Mouse (Mus musculus) midbrain, embryonic 16.5 days (tissue): ENCODE measurements around the gene Gm45808. TPM values are rescaled to one million over a fixed set of nuclear protein-coding genes. Genes with fewer than 3 reads are reported as not detected.
A peak's percentile ranks its signal among the peaks of the same experiment; 100 is the strongest.

Experiments used
- ATAC-seq: fragments of 200-750 bp; cut with Nextera tagmentation; 2 replicates; pipeline ENCODE4 v1.8.0; 2017; ENCODE audit warnings: moderate TSS enrichment
- H3K27ac ChIP-seq: fragments of 300-500 bp; sonication (generic); 2 replicates; pipeline ENCODE4 v1.5.1; 2014; ENCODE audit warnings: mild to moderate bottlenecking, low read length, mixed read lengths
- H3K27me3 ChIP-seq: fragments of 300-500 bp; sonication (generic); 2 replicates; pipeline ENCODE4 v1.6.1; 2014; ENCODE audit warnings: low read depth, low read length, mixed read lengths; ENCODE audit not compliant: control insufficient read depth, insufficient read depth
- H3K36me3 ChIP-seq: fragments of 300-500 bp; sonication (generic); 2 replicates; pipeline ENCODE4 v1.6.1; 2014; ENCODE audit warnings: mild to moderate bottlenecking, low read length, moderate library complexity, mixed read lengths; ENCODE audit not compliant: control insufficient read depth, insufficient read depth
- H3K4me1 ChIP-seq: fragments of 300-500 bp; sonication (generic); 2 replicates; pipeline ENCODE4 v1.6.1; 2014; ENCODE audit warnings: mild to moderate bottlenecking, low read length, mixed read lengths; ENCODE audit not compliant: control insufficient read depth, insufficient read depth
- H3K4me2 ChIP-seq: fragments of 300-500 bp; sonication (generic); 2 replicates; pipeline ENCODE4 v1.6.1; 2014; ENCODE audit warnings: mild to moderate bottlenecking, low read length, mixed read lengths
- H3K4me3 ChIP-seq: fragments of 300-500 bp; sonication (generic); 2 replicates; pipeline ENCODE4 v1.5.1; 2014; ENCODE audit warnings: low read depth, mild to moderate bottlenecking, low read length, moderate library complexity, mixed read lengths
- H3K9ac ChIP-seq: fragments of 300-500 bp; sonication (generic); 2 replicates; pipeline ENCODE4 v1.6.1; 2014; ENCODE audit warnings: low read depth, low read length, mixed read lengths
- H3K9me3 ChIP-seq: fragments of 300-500 bp; sonication (generic); replicated peaks from 2 replicates; pipeline ENCODE4 v1.6.1; 2014; ENCODE audit warnings: mild to moderate bottlenecking, low read length, mixed read lengths; ENCODE audit not compliant: control insufficient read depth, poor library complexity, severe bottlenecking
- WGBS: fragments of 180-500 bp; shearing (Covaris S2); extraction: QIAGEN DNeasy Blood & Tissue Kit; methylation state at CpG from one replicate; pipeline ENCODE4 v1.1.7; 2014; 5-methylcytosine and 5-hydroxymethylcytosine counted together
- polyA plus RNA-seq: library from polyadenylated mRNA; unstranded; fragments of >200 nt; fragmentation: Nextera tagmentation; extraction: Ambion mirVana; gene quantifications from 2 replicates; pipeline ENCODE4 v1.2.1, GENCODE M21; 2015

Gene Gm45808
- polyA plus RNA-seq, 1 experiment from 2014 or later: not detected

GRCm38 (mm10) chr7:45449974-45450373, 36.6 kb downstream of the Gm45808 start:
- Histone ChIP-seq H3K27ac (no peak overlapping the region), H3K9ac (no peak overlapping the region), H3K27me3 (no peaks in the 10 kb centered on the region), H3K36me3 (peaks cover 13% of the 10 kb centered on the region; the same call in 1 of the 2 replicates), H3K4me1 (no peaks in the 10 kb centered on the region), H3K9me3 (no peaks in the 10 kb centered on the region), H3K4me3 (no peak overlapping the region), H3K4me2 (no peak overlapping the region)
- ATAC-seq: no peak
- 100% methylated on average over 1 of the region's 1 CpGs for WGBS

GRCm38 (mm10) chr7:45447325-45447990, 39.2 kb downstream of the Gm45808 start:
- Histone ChIP-seq H3K9me3 (no peaks in the 10 kb centered on the region), H3K36me3 (peaks cover 7% of the 10 kb centered on the region; the same call in 1 of the 2 replicates), H3K27ac (no peak overlapping the region), H3K4me2 (no peak overlapping the region), H3K9ac (no peak overlapping the region), H3K4me3 (no peak overlapping the region), H3K4me1 (no peaks in the 10 kb centered on the region), H3K27me3 (no peaks in the 10 kb centered on the region)
- 43% methylated on average over 11 of the region's 11 CpGs for WGBS
- 0 out of 2 replicates have a peak, but pooled peaks have one; percentile 8 for ATAC-seq

- no peak overlapping the region for H3K27ac ChIP-seq
- H3K36me3 ChIP-seq: peaks cover 7% of the 10 kb centered on the region; the same call in 1 of the 2 replicates
- H3K4me3 ChIP-seq: no peak overlapping the region
- H3K27me3 ChIP-seq: no peaks in the 10 kb centered on the region
- H3K4me1 ChIP-seq: no peaks in the 10 kb centered on the region
- no peak for ATAC-seq
- no peak overlapping the region for H3K9ac ChIP-seq
- H3K9me3 ChIP-seq: no peaks in the 10 kb centered on the region
- H3K4me2 ChIP-seq: no peak overlapping the region
Measured at GRCm38 (mm10) chr7:45446589-45446988, 40.0 kb downstream of the Gm45808 start.

- ATAC-seq: no peak
- Histone ChIP-seq H3K9me3 (no peaks in the 10 kb centered on the region), H3K4me1 (no peaks in the 10 kb centered on the region), H3K27me3 (no peaks in the 10 kb centered on the region), H3K9ac (no peak overlapping the region), H3K4me3 (no peak overlapping the region), H3K27ac (no peak overlapping the region), H3K36me3 (peaks cover 7% of the 10 kb centered on the region), H3K4me2 (no peak overlapping the region)
- 92% methylated on average over 22 of the region's 22 CpGs for WGBS
Measured at GRCm38 (mm10) chr7:45443526-45444420, 42.8 kb downstream of the Gm45808 start.

GRCm38 (mm10) chr7:45437521-45438276, 48.9 kb downstream of the Gm45808 start, which contains the start of gene Ruvbl2:
Ruvbl2 (minus strand) TSS chr7:45438096.
- H3K36me3 ChIP-seq: peaks cover 2% of the 10 kb centered on the region
- H3K9me3 ChIP-seq: no peaks in the 10 kb centered on the region
- no peak within 1 kb of the TSS for H3K9ac ChIP-seq
- no peak within 1 kb of the TSS for H3K4me3 ChIP-seq
- H3K4me2 ChIP-seq: peak within 1 kb of the TSS; percentile 27; the same call in 1 of the 2 replicates
- H3K27me3 ChIP-seq: no peaks in the 10 kb centered on the region
- no peak within 1 kb of the TSS for H3K27ac ChIP-seq
- 26% methylated on average over 19 of the region's 19 CpGs for WGBS
- no peak for ATAC-seq
- H3K4me1 ChIP-seq: peaks cover 28% of the 10 kb centered on the region

GRCm38 (mm10) chr7:45437046-45437445, 49.6 kb downstream of the Gm45808 start:
- no peak for ATAC-seq
- H3K4me2 ChIP-seq: no peak overlapping the region
- peaks cover 30% of the 10 kb centered on the region for H3K4me1 ChIP-seq
- H3K9ac ChIP-seq: no peak overlapping the region
- H3K36me3 ChIP-seq: peaks cover 2% of the 10 kb centered on the region
- H3K27ac ChIP-seq: no peak overlapping the region
- no peak overlapping the region for H3K4me3 ChIP-seq
- WGBS: 28% methylated on average over 6 of the region's 6 CpGs
- H3K27me3 ChIP-seq: no peaks in the 10 kb centered on the region
- no peaks in the 10 kb centered on the region for H3K9me3 ChIP-seq

GRCm38 (mm10) chr7:45436444-45436843, 50.2 kb downstream of the Gm45808 start:
- Histone ChIP-seq H3K27me3 (no peaks in the 10 kb centered on the region), H3K9me3 (no peaks in the 10 kb centered on the region), H3K4me2 (no peak overlapping the region), H3K4me1 (peaks cover 30% of the 10 kb centered on the region), H3K36me3 (peaks cover 2% of the 10 kb centered on the region), H3K27ac (no peak overlapping the region), H3K4me3 (no peak overlapping the region), H3K9ac (no peak overlapping the region)
- WGBS: 90% methylated on average over 5 of the region's 5 CpGs
- no peak for ATAC-seq

GRCm38 (mm10) chr7:45435038-45435437, 51.6 kb downstream of the Gm45808 start:
- 2% methylated on average over 16 of the region's 16 CpGs for WGBS
- H3K4me2 ChIP-seq: peak overlapping the region; percentile 88
- peak overlapping the region; percentile 66 for H3K27ac ChIP-seq
- peak overlapping the region; percentile 61 for H3K4me3 ChIP-seq
- peak; percentile 36 for ATAC-seq
- H3K27me3 ChIP-seq: no peaks in the 10 kb centered on the region
- H3K9me3 ChIP-seq: no peaks in the 10 kb centered on the region
- no peaks in the 10 kb centered on the region; the same call in 1 of the 2 replicates for H3K36me3 ChIP-seq
- H3K4me1 ChIP-seq: peaks cover 30% of the 10 kb centered on the region
- H3K9ac ChIP-seq: peak overlapping the region; percentile 80
